9 mouse cellular contexts compared by ENCODE assay signal in genomic region chr2:110210508-110211496, GRCm38 (mm10).
DNase-seq lines count a peak whose midpoint lies in the region; ATAC-seq and TF ChIP-seq lines count a peak whose summit lies in the region.
"Had no signal": no experiment of that assay in that cellular context is flagged by ENCODE, and none has a peak within 500 bp of the region (broad histone marks: within the 10 kb centered on the region; RNA-seq: fewer than 3 reads in every experiment).

No protein-coding gene starts in this region.

- WGBS in hindbrain, embryonic 13.5 days = 85% methylated on average over 8 of the region's 8 CpGs
- 90% methylated on average over 8 of the region's 8 CpGs for WGBS in hindbrain, embryonic 12.5 days

- H3K4me1 ChIP-seq in hindbrain, embryonic 13.5 days (replicated peaks) = no peaks in the 10 kb centered on the region
- H3K4me1 ChIP-seq in hindbrain, embryonic 12.5 days = no peaks in the 10 kb centered on the region
- H3K4me1 ChIP-seq in cortical plate, adult 2 months (ENCODE audit: control insufficient read depth, insufficient read depth, low read length) = no peaks in the 10 kb centered on the region
- H3K4me1 ChIP-seq: neural tube, embryonic 12.5 days had no signal

- TF ChIP-seq POLR2A in cortical plate, adult 2 months (IDR thresholded peaks at IDR 0.05; ENCODE audit: extremely low read depth, insufficient read depth, low read length) = no peak

- no peaks in the 10 kb centered on the region for H3K9me3 ChIP-seq in hindbrain, embryonic 13.5 days
- H3K9me3 ChIP-seq in hindbrain, embryonic 12.5 days (replicated peaks) = no peaks in the 10 kb centered on the region
- H3K9me3 ChIP-seq: neural tube, embryonic 12.5 days had no signal

- H3K27me3 ChIP-seq in hindbrain, embryonic 13.5 days = no peaks in the 10 kb centered on the region
- no peaks in the 10 kb centered on the region for H3K27me3 ChIP-seq in hindbrain, embryonic 12.5 days
- H3K27me3 ChIP-seq: neural tube, embryonic 12.5 days had no signal

- 0 out of 2 replicates have a peak, but pooled peaks have one; percentile 52 for ATAC-seq in hindbrain, embryonic 13.5 days (ENCODE audit: low FRiP score)
- no peak for ATAC-seq in hindbrain, embryonic 12.5 days (ENCODE audit: low FRiP score)
- ATAC-seq in erythroid progenitor cell, adult 5-6 weeks (replicated peaks; ENCODE audit: low FRiP score, poor library complexity, severe bottlenecking) = no peak

- TF ChIP-seq CTCF in cortical plate, adult 2 months (IDR thresholded peaks at IDR 0.05; ENCODE audit: extremely low read depth, insufficient read depth, low read length) = no peak

- no peak overlapping the region for H3K4me2 ChIP-seq in hindbrain, embryonic 13.5 days
- no peak overlapping the region for H3K4me2 ChIP-seq in hindbrain, embryonic 12.5 days (replicated peaks)
- H3K4me2 ChIP-seq: neural tube, embryonic 12.5 days had no signal

- no peaks in the 10 kb centered on the region for H3K36me3 ChIP-seq in hindbrain, embryonic 13.5 days
- no peaks in the 10 kb centered on the region for H3K36me3 ChIP-seq in hindbrain, embryonic 12.5 days
- H3K36me3 ChIP-seq: neural tube, embryonic 12.5 days had no signal

- intact Hi-C loops in heart, postnatal 25 days (cut with DNase I) = no loop called here
- intact Hi-C loops in left cerebral cortex, postnatal 10 days (cut with DNase I) = no loop called here

- no peak overlapping the region for H3K4me3 ChIP-seq in hindbrain, embryonic 13.5 days
- H3K4me3 ChIP-seq in hindbrain, embryonic 12.5 days = no peak overlapping the region
- no peak overlapping the region for H3K4me3 ChIP-seq in cortical plate, adult 2 months (ENCODE audit: insufficient read depth, low read length)
- H3K4me3 ChIP-seq: neural tube, embryonic 12.5 days had no signal

- no peak overlapping the region for H3K27ac ChIP-seq in hindbrain, embryonic 13.5 days
- H3K27ac ChIP-seq in hindbrain, embryonic 12.5 days = no peak overlapping the region
- peak overlapping the region; percentile 51; the same call in 1 of the 2 replicates for H3K27ac ChIP-seq in cortical plate, adult 2 months (ENCODE audit: insufficient read depth, low read length)
- H3K27ac ChIP-seq: neural tube, embryonic 12.5 days had no signal

- no peak overlapping the region for H3K9ac ChIP-seq in hindbrain, embryonic 13.5 days
- no peak overlapping the region for H3K9ac ChIP-seq in hindbrain, embryonic 12.5 days
- H3K9ac ChIP-seq: neural tube, embryonic 12.5 days had no signal

- peak; percentile 24 for DNase-seq in heart, postnatal 25 days (ENCODE audit: low spot score)
- DNase-seq in left cerebral cortex, postnatal 10 days (ENCODE audit: extremely low spot score in 1 of 2, low spot score in 2 of 2) = peak; percentile 34 to 63
- no peak for DNase-seq in adrenal gland, postnatal 10 days
- DNase-seq in B cell, adult 2 months = no peak

Comparison
In these comparisons a context has a peak if more than half of its experiments do, and no peak if none do; other contexts are left out.
1. DNase-seq: peak in heart, postnatal 25 days (single experiment) and left cerebral cortex, postnatal 10 days (2 of 2); none in adrenal gland, postnatal 10 days (single experiment) and B cell, adult 2 months (0 of 2).